ENCODE assay signal across 24 mouse cellular contexts in genomic region chr1:52256916-52257315, GRCm38 (mm10). TPM values are rescaled to one million over a fixed set of nuclear protein-coding genes. Genes with fewer than 3 reads are reported as not detected.
DNase-seq lines count a peak whose midpoint lies in the region; ATAC-seq and TF ChIP-seq lines count a peak whose summit lies in the region.
"Had no signal": no experiment of that assay in that cellular context is flagged by ENCODE, and none has a peak within 500 bp of the region (broad histone marks: within the 10 kb centered on the region; RNA-seq: fewer than 3 reads in every experiment).

No protein-coding gene starts in this region.

- no peak for DNase-seq in stomach, postnatal 0 days (ENCODE audit: low spot score)
- DNase-seq in testis, postnatal 14 days (ENCODE audit: low spot score), result no peak
- DNase-seq in heart, embryonic 10.5 days (ENCODE audit: low spot score), result no peak
- DNase-seq: adrenal gland, adult 8-10 months; adrenal gland, postnatal 14 days; adrenal gland, postnatal 36 days; B cell, adult 2 months; cerebellum, adult 11-12 months; cerebellum, adult 2 months; cerebellum, adult 9-10 months; cerebellum, postnatal 10 days; cerebellum, postnatal 25 days had no signal

- no peak for TF ChIP-seq CTCF in stomach, postnatal 0 days (IDR thresholded peaks at IDR 0.05; ENCODE audit: low read depth)
- no peak for TF ChIP-seq CTCF in small intestine, adult 2 months (IDR thresholded peaks at IDR 0.05; ENCODE audit: extremely low read depth, insufficient read length, insufficient replicate concordance, low read depth, low read length)

- H3K27me3 ChIP-seq in stomach, embryonic 15.5 days (replicated peaks), result no peaks in the 10 kb centered on the region
- H3K27me3 ChIP-seq in stomach, postnatal 0 days (ENCODE audit: control insufficient read depth, insufficient read depth, low read length), result no peaks in the 10 kb centered on the region
- H3K27me3 ChIP-seq in intestine, embryonic 16.5 days (replicated peaks; ENCODE audit: control insufficient read depth, insufficient read depth, low read length), result no peaks in the 10 kb centered on the region
- no peaks in the 10 kb centered on the region for H3K27me3 ChIP-seq in small intestine, adult 2 months (ENCODE audit: control insufficient read depth, insufficient read depth, low read length)
- no peaks in the 10 kb centered on the region for H3K27me3 ChIP-seq in heart, embryonic 10.5 days (ENCODE audit: insufficient read depth, poor library complexity, severe bottlenecking)
- H3K27me3 ChIP-seq: CH12.LX; embryonic facial prominence, embryonic 12.5 days; forebrain, embryonic 13.5 days; Patski had no signal

- no peak overlapping the region for H3K4me2 ChIP-seq in stomach, embryonic 15.5 days
- H3K4me2 ChIP-seq in stomach, postnatal 0 days (replicated peaks; ENCODE audit: low read depth), result no peak overlapping the region
- peak overlapping the region; percentile 48 for H3K4me2 ChIP-seq in intestine, embryonic 16.5 days (ENCODE audit: low read depth, low read length)
- H3K4me2 ChIP-seq: embryonic facial prominence, embryonic 12.5 days; forebrain, embryonic 13.5 days had no signal

- H3K27ac ChIP-seq in stomach, embryonic 15.5 days, result 0 out of 2 replicates have a peak overlapping the region, but pooled peaks have one; percentile 21
- H3K27ac ChIP-seq in stomach, postnatal 0 days (replicated peaks), result no peak overlapping the region
- peak overlapping the region; percentile 88 for H3K27ac ChIP-seq in intestine, embryonic 16.5 days (ENCODE audit: low read length)
- H3K27ac ChIP-seq in small intestine, adult 2 months (ENCODE audit: insufficient read depth, low read depth, low read length), result peak overlapping the region; percentile 95
- no peak overlapping the region for H3K27ac ChIP-seq in heart, embryonic 10.5 days
- H3K27ac ChIP-seq: embryonic facial prominence, embryonic 10.5 days; embryonic facial prominence, embryonic 12.5 days; forebrain, embryonic 13.5 days had no signal

- no peak for ATAC-seq in stomach, embryonic 15.5 days (ENCODE audit: insufficient read depth, low FRiP score, low read depth)
- ATAC-seq in stomach, postnatal 0 days (ENCODE audit: low FRiP score, low TSS enrichment), result no peak
- ATAC-seq in intestine, embryonic 16.5 days, result peak; percentile 66
- ATAC-seq: activated CD4-positive, CD25-positive, alpha-beta regulatory T cell, adult 4 months; CD4-positive, CD25-positive, alpha-beta regulatory T cell, adult 4 months; forebrain, embryonic 13.5 days; forebrain, embryonic 16.5 days; Patski had no signal

- TF ChIP-seq POLR2A in small intestine, adult 2 months (IDR thresholded peaks at IDR 0.05; ENCODE audit: low read depth, low read length), result no peak

- 66% methylated on average over 4 of the region's 4 CpGs for WGBS in stomach, embryonic 15.5 days
- 59% methylated on average over 4 of the region's 4 CpGs for WGBS in stomach, postnatal 0 days
- 58% methylated on average over 4 of the region's 4 CpGs for WGBS in intestine, embryonic 16.5 days
- WGBS in small intestine, adult 2 months, result 19% methylated on average over 4 of the region's 4 CpGs
- WGBS in heart, embryonic 10.5 days, result 70% methylated on average over 4 of the region's 4 CpGs

- no peak overlapping the region for H3K4me3 ChIP-seq in stomach, embryonic 15.5 days (replicated peaks)
- no peak overlapping the region for H3K4me3 ChIP-seq in stomach, postnatal 0 days (ENCODE audit: low read depth, low read length)
- H3K4me3 ChIP-seq in intestine, embryonic 16.5 days (ENCODE audit: low read length), result peak overlapping the region; percentile 14; the same call in 1 of the 2 replicates
- H3K4me3 ChIP-seq in small intestine, adult 2 months (ENCODE audit: low read depth, low read length), result no peak overlapping the region
- no peak overlapping the region for H3K4me3 ChIP-seq in heart, embryonic 10.5 days
- H3K4me3 ChIP-seq: embryonic facial prominence, embryonic 10.5 days; embryonic facial prominence, embryonic 12.5 days; forebrain, embryonic 13.5 days had no signal

- no peaks in the 10 kb centered on the region for H3K9me3 ChIP-seq in stomach, embryonic 15.5 days
- H3K9me3 ChIP-seq in stomach, postnatal 0 days (ENCODE audit: control insufficient read depth, low read length), result no peaks in the 10 kb centered on the region
- no peaks in the 10 kb centered on the region for H3K9me3 ChIP-seq in intestine, embryonic 16.5 days (ENCODE audit: control insufficient read depth, low read length)
- no peaks in the 10 kb centered on the region for H3K9me3 ChIP-seq in heart, embryonic 10.5 days
- H3K9me3 ChIP-seq: embryonic facial prominence, embryonic 10.5 days; embryonic facial prominence, embryonic 12.5 days; forebrain, embryonic 13.5 days; G1E had no signal

- no peak for TF ChIP-seq EP300 in stomach, postnatal 0 days (optimal IDR thresholded peaks at IDR 0.05)

- H3K9ac ChIP-seq in stomach, embryonic 15.5 days, result no peak overlapping the region
- H3K9ac ChIP-seq in stomach, postnatal 0 days (ENCODE audit: low read length), result no peak overlapping the region
- no peak overlapping the region for H3K9ac ChIP-seq in intestine, embryonic 16.5 days (ENCODE audit: low read depth, low read length)
- H3K9ac ChIP-seq: embryonic facial prominence, embryonic 12.5 days; forebrain, embryonic 13.5 days had no signal

- H3K36me3 ChIP-seq in stomach, embryonic 15.5 days, result no peaks in the 10 kb centered on the region
- no peaks in the 10 kb centered on the region for H3K36me3 ChIP-seq in stomach, postnatal 0 days (ENCODE audit: control insufficient read depth, insufficient read depth, low read length)
- no peaks in the 10 kb centered on the region for H3K36me3 ChIP-seq in intestine, embryonic 16.5 days (ENCODE audit: control insufficient read depth, insufficient read depth, low read length)
- H3K36me3 ChIP-seq in small intestine, adult 2 months (ENCODE audit: control insufficient read depth, insufficient read depth, low read length), result no peaks in the 10 kb centered on the region
- no peaks in the 10 kb centered on the region for H3K36me3 ChIP-seq in heart, embryonic 10.5 days
- H3K36me3 ChIP-seq: embryonic facial prominence, embryonic 10.5 days; embryonic facial prominence, embryonic 12.5 days; G1E had no signal

- H3K4me1 ChIP-seq in stomach, embryonic 15.5 days, result no peaks in the 10 kb centered on the region
- no peaks in the 10 kb centered on the region for H3K4me1 ChIP-seq in stomach, postnatal 0 days (replicated peaks; ENCODE audit: control insufficient read depth, insufficient read depth)
- 0 out of 2 replicates have a peak, but pooled peaks cover 2% of the 10 kb centered on the region for H3K4me1 ChIP-seq in intestine, embryonic 16.5 days (ENCODE audit: control insufficient read depth, insufficient read depth, low read length)
- H3K4me1 ChIP-seq in small intestine, adult 2 months (ENCODE audit: control insufficient read depth, insufficient read depth, insufficient read length, low read length), result peaks cover 21% of the 10 kb centered on the region; the same call in 1 of the 2 replicates
- H3K4me1 ChIP-seq in heart, embryonic 10.5 days, result peaks cover 6% of the 10 kb centered on the region; the same call in 1 of the 2 replicates
- H3K4me1 ChIP-seq: forebrain, embryonic 13.5 days had no signal

RNA-seq across cellular contexts. Expression of gene Gls, which starts 23.9 kb away (rescaled TPM):
- 21.7 and 23.3 TPM in 2 replicates for polyA plus RNA-seq in stomach, embryonic 15.5 days (2015; fragmentation: Nextera tagmentation; extraction: Ambion mirVana)
- 10.4 TPM in 2 replicates for polyA plus RNA-seq in stomach, postnatal 0 days (2015; fragmentation: Nextera tagmentation; extraction: Ambion mirVana)
- 21.0 and 22.9 TPM in 2 replicates for polyA plus RNA-seq in intestine, embryonic 16.5 days (2015; fragmentation: Nextera tagmentation; extraction: Ambion mirVana)
- 4.6 and 32.8 TPM in 2 replicates for polyA plus RNA-seq in small intestine, adult 2 months (2012; rRNA removed)
- polyA plus RNA-seq in heart, embryonic 10.5 days (2016; fragmentation: Nextera tagmentation; extraction: Ambion mirVana), result 25.1 and 26.1 TPM in 2 replicates

Comparison
In these comparisons a context has a peak if more than half of its experiments do, and no peak if none do; other contexts are left out.
1. H3K27ac ChIP-seq: peak in stomach, embryonic 15.5 days (single experiment), intestine, embryonic 16.5 days (single experiment) and small intestine, adult 2 months (single experiment); none in stomach, postnatal 0 days (single experiment) and heart, embryonic 10.5 days (single experiment).